Mouse (Mus musculus) spleen, adult 2 months (tissue): Measurements from ENCODE around the gene Lsm5.

ENCODE experiments used
- CTCF ChIP-seq: fragments of 200-500 bp; IDR thresholded peaks from 2 replicates; pipeline ENCODE4 v1.5.1; 2011; ENCODE audit warnings: mild to moderate bottlenecking, inconsistent platforms; ENCODE audit not compliant: insufficient read depth, insufficient read length, insufficient replicate concordance; ENCODE audit errors: extremely low read depth
- POLR2A ChIP-seq: fragments of 200-500 bp; IDR thresholded peaks from 2 replicates; pipeline ENCODE4 v1.6.1; 2011; ENCODE audit warnings: low read depth, low read length, inconsistent platforms

- TF ChIP-seq POLR2A (no peak), CTCF (no peak)
Observed at GRCm38 (mm10) chr6:56664410-56664809, 40.1 kb downstream of the Lsm5 start.
